Mouse (Mus musculus) heart, adult 2 months (tissue): Measurements from ENCODE around the gene Scd3.

Experiments
- CTCF ChIP-seq: fragments of 200-600 bp; IDR thresholded peaks from 2 replicates; pipeline ENCODE4 v1.8.1; 2022; ENCODE audit warnings: antibody characterized with exemption, mild to moderate bottlenecking, moderate library complexity
- EP300 ChIP-seq: fragments of 200-500 bp; IDR thresholded peaks from 2 replicates; pipeline ENCODE4 v1.6.1; 2011; ENCODE audit warnings: low read depth, low read length, control low read depth; ENCODE audit not compliant: insufficient read depth

DNA sequence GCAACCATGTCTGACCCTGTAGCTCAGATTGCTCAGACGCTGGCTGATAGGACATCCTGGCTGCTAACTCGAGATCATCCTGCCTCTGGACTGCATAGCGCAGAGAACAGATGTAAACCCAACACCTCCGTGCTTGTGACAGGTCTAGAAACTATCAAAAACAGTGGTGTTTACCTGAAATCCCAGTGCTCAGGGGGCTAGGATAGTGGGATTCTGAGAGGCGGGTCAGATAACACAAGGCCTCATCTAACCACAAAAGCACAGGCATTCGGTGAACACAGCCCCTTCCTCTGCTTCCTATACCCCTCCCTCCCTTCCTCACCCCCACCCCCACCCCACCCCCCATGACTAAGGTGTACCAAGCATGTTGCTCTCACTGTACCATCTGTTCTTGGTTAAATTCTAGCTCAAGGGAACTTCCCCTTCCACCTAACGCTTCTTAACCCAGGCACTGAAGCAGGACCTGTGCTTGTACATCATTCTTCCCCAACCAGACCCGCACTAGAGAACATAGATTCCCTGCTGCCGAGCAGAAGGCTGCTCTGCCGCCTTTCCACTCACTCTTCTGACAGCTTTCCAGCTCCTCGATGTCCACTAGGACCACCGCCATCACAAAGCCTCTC lies 49.0 kb downstream of the Scd3 start:
- TF ChIP-seq EP300 (no peak), CTCF (no peak)
